Mouse (Mus musculus): ENCODE measurements at regions not wholly inside any gene's neighbourhood (a gene's known extent, or its start where the extent isn't known, plus 50 kb on each side); places are given as distances from the start of the nearest gene placed in this dataset.
"Not testable (repeated sequence)": the region's sequence is repeated elsewhere in the genome, so short reads cannot be mapped to it uniquely, and the experiment has no call there.

DNA sequence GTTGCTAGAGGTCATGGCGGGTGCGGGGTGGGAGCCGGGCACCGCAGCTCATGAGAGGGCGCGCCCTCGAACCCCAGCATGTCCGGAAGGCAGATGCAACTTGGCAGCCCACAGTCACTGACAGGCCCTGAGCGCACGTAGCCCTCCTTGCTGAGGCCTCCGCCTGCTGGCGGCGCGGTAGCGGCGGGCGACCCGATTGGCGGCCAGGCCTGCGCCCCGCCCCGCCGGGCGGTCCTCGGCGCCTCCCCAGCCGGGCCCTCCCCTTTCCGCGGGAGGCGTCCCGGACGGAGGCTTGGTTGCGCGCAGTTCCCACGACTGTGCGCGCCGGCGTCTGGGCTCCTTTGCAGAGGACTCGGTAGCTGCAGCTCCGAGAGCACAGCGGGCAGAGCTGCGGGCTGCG, 301.9 kb downstream of the Hpcal1 start:
- not testable (repeated sequence) for H3K36me3 ChIP-seq; H3K4me1 ChIP-seq (replicated peaks); H3K9me3 ChIP-seq; H3K27me3 ChIP-seq
- H3K4me2 ChIP-seq, result peak overlapping the region; percentile 51
- peak overlapping the region; percentile 73 for H3K9ac ChIP-seq (replicated peaks)
- under 1% methylated on average over 26 of the region's 44 CpGs for WGBS
- peak overlapping the region; percentile 62 for H3K4me3 ChIP-seq (replicated peaks)
- H3K27ac ChIP-seq, result 0 out of 2 replicates have a peak overlapping the region, but pooled peaks have one; percentile 69
- ATAC-seq (ENCODE audit: insufficient number of reproducible peaks, insufficient read depth, low FRiP score, low TSS enrichment, low read depth), result peak; percentile 80

DNA sequence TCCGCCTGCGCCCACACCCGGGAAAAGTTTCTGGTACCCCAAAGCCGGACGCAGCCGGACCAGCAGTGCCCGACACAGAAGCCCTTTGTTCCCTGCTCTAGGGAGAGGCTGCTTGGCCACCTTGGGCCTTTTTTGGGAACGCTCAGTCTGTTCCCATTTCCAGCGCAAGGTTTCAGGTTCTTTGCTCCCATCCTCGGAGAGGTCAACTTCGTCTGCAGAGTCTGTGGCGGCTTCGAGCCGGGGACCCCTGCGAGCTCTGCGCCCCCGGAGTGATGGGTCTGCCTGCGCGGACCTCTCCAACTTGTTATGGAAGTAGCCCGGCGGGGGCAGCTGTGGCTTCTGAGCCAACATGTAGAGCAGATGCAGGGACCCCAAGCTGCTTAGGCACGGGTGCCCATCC, 302.7 kb downstream of the Hpcal1 start:
- not testable (repeated sequence) for ATAC-seq (ENCODE audit: insufficient number of reproducible peaks, insufficient read depth, low FRiP score, low TSS enrichment, low read depth); H3K4me1 ChIP-seq (replicated peaks); H3K36me3 ChIP-seq; H3K27ac ChIP-seq; H3K27me3 ChIP-seq
- Histone ChIP-seq H3K4me3 (replicated peaks) (peak overlapping the region; percentile 62), H3K9me3 (peaks cover 11% of the 10 kb centered on the region), H3K4me2 (peak overlapping the region; percentile 51), H3K9ac (replicated peaks) (peak overlapping the region; percentile 73)
- WGBS, result 5% methylated on average over 22 of the region's 22 CpGs

All from limb, embryonic 12.5 days (tissue).